Mouse (Mus musculus): ENCODE results near the gene Ces3a. TPM values are rescaled to one million over a fixed set of nuclear protein-coding genes. Genes with fewer than 3 reads are reported as not detected.

The Ces3a gene
- polyA plus RNA-seq (2021; fragmentation: Nextera tagmentation) = not detected in 2 replicates
- long read RNA-seq, experiment 1 = 0 reads
- long read RNA-seq, experiment 2 = 0 reads

GRCm38 (mm10) chr8:105048371-105048854 is at the start of gene Ces3a:
TSS of gene Ces3a (plus strand) at chr8:105048601.

GRCm38 (mm10) chr8:105000586-105000985 is 47.8 kb upstream of the Ces3a start, which contains the start of gene Ces2h:
TSS of gene Ces2h (plus strand) at chr8:105000853.

GRCm38 (mm10) chr8:105083449-105084050 is 35.1 kb downstream of the Ces3a start, which contains the start of gene Ces3b:
TSS of gene Ces3b (plus strand) at chr8:105083753.

Other genes with a start within 250 kb of the Ces3a start
- gene Ces2b, start 217.0 kb upstream of the Ces3a start, polyA plus RNA-seq (2021; fragmentation: Nextera tagmentation) = not detected in 2 replicates
- gene Ces2c, start 201.5 kb upstream of the Ces3a start, polyA plus RNA-seq (2021; fragmentation: Nextera tagmentation) = not detected in 2 replicates
- not detected in 2 replicates for gene Ces2e, start 122.3 kb upstream of the Ces3a start, polyA plus RNA-seq (2021; fragmentation: Nextera tagmentation)
- not detected in 2 replicates for gene Ces2f, start 101.2 kb upstream of the Ces3a start, polyA plus RNA-seq (2021; fragmentation: Nextera tagmentation)
- 0.10 and 0.18 TPM in 2 replicates for gene Ces2g, start 86.9 kb upstream of the Ces3a start, polyA plus RNA-seq (2021; fragmentation: Nextera tagmentation)
- not detected in 2 replicates for gene Ces2h, start 47.7 kb upstream of the Ces3a start, polyA plus RNA-seq (2021; fragmentation: Nextera tagmentation)
- not detected in 2 replicates for gene Ces3b, start 35.2 kb downstream of the Ces3a start, polyA plus RNA-seq (2021; fragmentation: Nextera tagmentation)
- gene Ces4a, start 83.2 kb downstream of the Ces3a start, polyA plus RNA-seq (2021; fragmentation: Nextera tagmentation) = not detected in 2 replicates
- gene Cbfb, start 122.1 kb downstream of the Ces3a start, polyA plus RNA-seq (2021; fragmentation: Nextera tagmentation) = 9.7 and 11.5 TPM in 2 replicates
- gene D230025D16Rik, start 176.5 kb downstream of the Ces3a start, polyA plus RNA-seq (2021; fragmentation: Nextera tagmentation) = 24.7 and 25.1 TPM in 2 replicates
- 2.7 and 3.0 TPM in 2 replicates for gene B3gnt9, start 206.6 kb downstream of the Ces3a start, polyA plus RNA-seq (2021; fragmentation: Nextera tagmentation)
- gene Tradd, start 216.0 kb downstream of the Ces3a start, polyA plus RNA-seq (2021; fragmentation: Nextera tagmentation) = 5.5 and 7.2 TPM in 2 replicates
- gene Fbxl8, start 216.0 kb downstream of the Ces3a start, polyA plus RNA-seq (2021; fragmentation: Nextera tagmentation) = 2.0 and 2.1 TPM in 2 replicates
- 2.7 and 2.8 TPM in 2 replicates for gene Hsf4, start 221.2 kb downstream of the Ces3a start, polyA plus RNA-seq (2021; fragmentation: Nextera tagmentation)
- 21.1 and 23.4 TPM in 2 replicates for gene Nol3, start 227.5 kb downstream of the Ces3a start, polyA plus RNA-seq (2021; fragmentation: Nextera tagmentation)
- gene 4931428F04Rik, start 241.3 kb downstream of the Ces3a start, polyA plus RNA-seq (2021; fragmentation: Nextera tagmentation) = 9.5 and 11.5 TPM in 2 replicates
- 2.6 and 4.1 TPM in 2 replicates for gene Exoc3l, start 247.5 kb downstream of the Ces3a start, polyA plus RNA-seq (2021; fragmentation: Nextera tagmentation)
- 7.7 and 9.2 TPM in 2 replicates for gene E2f4, start 249.1 kb downstream of the Ces3a start, polyA plus RNA-seq (2021; fragmentation: Nextera tagmentation)